ENCODE assay signal across 8 mouse cellular contexts in the genomic region with DNA sequence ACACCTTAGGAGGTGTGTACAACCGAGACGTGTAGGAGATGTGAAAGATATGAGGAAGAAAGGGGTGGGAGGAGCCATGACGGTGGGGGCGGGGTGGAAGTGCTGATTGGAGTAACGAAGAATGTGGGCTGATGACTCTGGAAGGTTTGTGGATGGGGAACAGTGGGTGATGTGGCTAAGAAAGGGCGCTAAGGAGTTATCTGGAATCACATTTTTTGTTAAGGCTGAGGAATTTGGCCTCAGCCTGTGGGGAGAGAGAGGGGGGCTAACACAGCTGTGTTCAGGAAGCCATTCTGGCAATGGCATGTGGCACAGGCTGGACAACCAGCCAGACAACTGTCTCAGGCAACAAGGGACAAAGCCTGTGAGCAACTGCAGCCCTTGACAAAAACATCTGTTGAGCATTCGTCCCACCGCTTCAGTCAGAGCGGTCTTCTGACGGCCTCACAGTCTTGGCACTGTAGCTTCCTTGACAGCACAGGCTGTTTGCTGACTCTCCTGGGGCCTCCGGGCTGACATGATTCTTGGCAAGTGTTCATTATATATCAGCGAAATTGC. TPM values are rescaled to one million over a fixed set of nuclear protein-coding genes. Genes with fewer than 3 reads are reported as not detected.
A peak's percentile ranks its signal among the peaks of the same experiment; 100 is the strongest.
DNase-seq lines count a peak whose midpoint lies in the region; ATAC-seq and TF ChIP-seq lines count a peak whose summit lies in the region.

No protein-coding gene starts in this region.

- no peak overlapping the region for H3K4me2 ChIP-seq in midbrain, embryonic 13.5 days (replicated peaks)
- H3K4me2 ChIP-seq in heart, embryonic 11.5 days = peak overlapping the region; percentile 42
- H3K4me2 ChIP-seq in lung, postnatal 0 days (replicated peaks; ENCODE audit: low read depth, low read length) = peak overlapping the region; percentile 40

- H3K9me3 ChIP-seq in midbrain, embryonic 13.5 days = no peaks in the 10 kb centered on the region
- no peaks in the 10 kb centered on the region for H3K9me3 ChIP-seq in midbrain, embryonic 10.5 days (replicated peaks)
- no peaks in the 10 kb centered on the region for H3K9me3 ChIP-seq in heart, embryonic 11.5 days (replicated peaks; ENCODE audit: control insufficient read depth, low read length)
- no peaks in the 10 kb centered on the region for H3K9me3 ChIP-seq in lung, postnatal 0 days (ENCODE audit: low read length)

- TF ChIP-seq CTCF in lung, postnatal 0 days (IDR thresholded peaks at IDR 0.05) = no peak
- no peak for TF ChIP-seq CTCF in cerebellum, adult 2 months (IDR thresholded peaks at IDR 0.05; ENCODE audit: borderline replicate concordance, insufficient read depth, low read depth, low read length)

- no peak for DNase-seq in midbrain, embryonic 10.5 days (ENCODE audit: low spot score)
- DNase-seq in embryo, embryonic 9.5 days (ENCODE audit: extremely low spot score) = peak; percentile 53
- DNase-seq in kidney, adult 8-10 months = peak; percentile 23 to 38
- peak; percentile 95 for DNase-seq in lung, postnatal 0 days (ENCODE audit: low spot score)
- DNase-seq in skeletal muscle tissue, adult 2 months (ENCODE audit: low read depth, low spot score) = peak; percentile 91
- no peak for DNase-seq in cerebellum, adult 2 months

- H3K4me3 ChIP-seq in midbrain, embryonic 13.5 days (replicated peaks) = no peak overlapping the region
- H3K4me3 ChIP-seq in midbrain, embryonic 10.5 days = no peak overlapping the region
- no peak overlapping the region for H3K4me3 ChIP-seq in heart, embryonic 11.5 days (ENCODE audit: low read depth, low read length)
- H3K4me3 ChIP-seq in lung, postnatal 0 days (ENCODE audit: low read depth, low read length) = no peak overlapping the region
- no peak overlapping the region for H3K4me3 ChIP-seq in cerebellum, adult 2 months (replicated peaks; ENCODE audit: insufficient read depth, low read depth, low read length)

- TF ChIP-seq POLR2A in cerebellum, adult 2 months (IDR thresholded peaks at IDR 0.05; ENCODE audit: borderline replicate concordance, insufficient read depth, low read length) = no peak

- H3K9ac ChIP-seq in midbrain, embryonic 13.5 days (replicated peaks) = no peak overlapping the region
- peak overlapping the region; percentile 49; the same call in 1 of the 2 replicates for H3K9ac ChIP-seq in heart, embryonic 11.5 days (ENCODE audit: low read depth, low read length)
- H3K9ac ChIP-seq in lung, postnatal 0 days (replicated peaks; ENCODE audit: low read depth) = peak overlapping the region; percentile 16; the same call in 1 of the 2 replicates

- WGBS in midbrain, embryonic 13.5 days = 48% methylated on average over 12 of the region's 12 CpGs
- WGBS in midbrain, embryonic 10.5 days = 69% methylated on average over 12 of the region's 12 CpGs
- WGBS in heart, embryonic 11.5 days (ENCODE audit: insufficient replicate concordance) = 18% methylated on average over 12 of the region's 12 CpGs
- WGBS in lung, postnatal 0 days = 15% methylated on average over 12 of the region's 12 CpGs
- WGBS in cerebellum, adult 2 months = 36% methylated on average over 12 of the region's 12 CpGs

- 0 out of 2 replicates have a peak overlapping the region, but pooled peaks have one; percentile 25 for H3K27ac ChIP-seq in midbrain, embryonic 13.5 days
- H3K27ac ChIP-seq in midbrain, embryonic 10.5 days (replicated peaks) = no peak overlapping the region
- H3K27ac ChIP-seq in heart, embryonic 11.5 days (ENCODE audit: low read depth, low read length) = peak overlapping the region; percentile 18
- peak overlapping the region; percentile 74 for H3K27ac ChIP-seq in lung, postnatal 0 days (ENCODE audit: low read length)
- no peak overlapping the region for H3K27ac ChIP-seq in cerebellum, adult 2 months (ENCODE audit: insufficient read depth, low read length)

- H3K4me1 ChIP-seq in midbrain, embryonic 13.5 days (replicated peaks) = peaks cover 13% of the 10 kb centered on the region
- H3K4me1 ChIP-seq in midbrain, embryonic 10.5 days = peaks cover 13% of the 10 kb centered on the region
- peaks cover 38% of the 10 kb centered on the region for H3K4me1 ChIP-seq in heart, embryonic 11.5 days (ENCODE audit: control insufficient read depth, insufficient read depth, low read length)
- H3K4me1 ChIP-seq in lung, postnatal 0 days (ENCODE audit: insufficient read depth, low read depth, low read length) = peaks cover 12% of the 10 kb centered on the region
- H3K4me1 ChIP-seq in cerebellum, adult 2 months (ENCODE audit: control insufficient read depth, insufficient read depth, low read length) = peaks cover 18% of the 10 kb centered on the region

- TF ChIP-seq EP300 in lung, postnatal 0 days (IDR thresholded peaks at IDR 0.05) = peak; percentile 65; the same call in 1 of the 2 replicates

- no peaks in the 10 kb centered on the region for H3K27me3 ChIP-seq in midbrain, embryonic 13.5 days
- no peaks in the 10 kb centered on the region for H3K27me3 ChIP-seq in midbrain, embryonic 10.5 days (ENCODE audit: low read depth, poor library complexity, severe bottlenecking)
- H3K27me3 ChIP-seq in heart, embryonic 11.5 days (ENCODE audit: control insufficient read depth, insufficient read depth, low read length) = no peaks in the 10 kb centered on the region
- no peaks in the 10 kb centered on the region for H3K27me3 ChIP-seq in lung, postnatal 0 days (replicated peaks; ENCODE audit: insufficient read depth, low read length)
- no peaks in the 10 kb centered on the region for H3K27me3 ChIP-seq in cerebellum, adult 2 months (ENCODE audit: control insufficient read depth, insufficient read depth, low read length)

- H3K36me3 ChIP-seq in midbrain, embryonic 13.5 days = no peaks in the 10 kb centered on the region
- H3K36me3 ChIP-seq in midbrain, embryonic 10.5 days = no peaks in the 10 kb centered on the region
- no peaks in the 10 kb centered on the region for H3K36me3 ChIP-seq in heart, embryonic 11.5 days (ENCODE audit: control insufficient read depth, insufficient read depth, low read length)
- no peaks in the 10 kb centered on the region for H3K36me3 ChIP-seq in lung, postnatal 0 days (ENCODE audit: insufficient read depth, low read length)

- ATAC-seq in midbrain, embryonic 13.5 days = peak; percentile 63; the same call in 1 of the 2 replicates
- peak; percentile 28; the same call in 1 of the 2 replicates for ATAC-seq in heart, embryonic 11.5 days (replicated peaks; ENCODE audit: insufficient number of reproducible peaks, low FRiP score, low TSS enrichment)
- ATAC-seq in lung, postnatal 0 days = peak; percentile 89

RNA-seq across cellular contexts. Expression of gene B4galt1, which starts 23.1 kb away (rescaled TPM):
- polyA plus RNA-seq in midbrain, embryonic 13.5 days (2015; fragmentation: Nextera tagmentation; extraction: Ambion mirVana) = 7.2 and 8.3 TPM in 2 replicates
- 18.3 and 18.4 TPM in 2 replicates for polyA plus RNA-seq in midbrain, embryonic 10.5 days (2016; fragmentation: Nextera tagmentation; extraction: Ambion mirVana)
- polyA plus RNA-seq in heart, embryonic 11.5 days (2014; fragmentation: Nextera tagmentation; extraction: Ambion mirVana) = 43.9 and 50.2 TPM in 2 replicates
- 82.9 and 89.4 TPM in 2 replicates for polyA plus RNA-seq in lung, postnatal 0 days (2015; fragmentation: Nextera tagmentation; extraction: Ambion mirVana)
- polyA plus RNA-seq in cerebellum, adult 2 months (2012; rRNA removed) = 3.2 and 3.5 TPM in 2 replicates

RNA-seq across cellular contexts. Expression of gene Spink4, which starts 43.0 kb away (rescaled TPM):
- not detected in 2 replicates for polyA plus RNA-seq in midbrain, embryonic 13.5 days (2015; fragmentation: Nextera tagmentation; extraction: Ambion mirVana)
- polyA plus RNA-seq in midbrain, embryonic 10.5 days (2016; fragmentation: Nextera tagmentation; extraction: Ambion mirVana) = not detected in 2 replicates
- polyA plus RNA-seq in heart, embryonic 11.5 days (2014; fragmentation: Nextera tagmentation; extraction: Ambion mirVana) = 5.9 and 7.9 TPM in 2 replicates
- 3.5 and 4.6 TPM in 2 replicates for polyA plus RNA-seq in lung, postnatal 0 days (2015; fragmentation: Nextera tagmentation; extraction: Ambion mirVana)
- 0.57 TPM in 1 of 2 replicates, not detected in the other for polyA plus RNA-seq in cerebellum, adult 2 months (2012; rRNA removed)

Comparison
In these comparisons a context has a peak if more than half of its experiments do, and no peak if none do; other contexts are left out.
1. H3K27ac ChIP-seq: peak in midbrain, embryonic 13.5 days (single experiment), heart, embryonic 11.5 days (single experiment) and lung, postnatal 0 days (single experiment); none in midbrain, embryonic 10.5 days (single experiment) and cerebellum, adult 2 months (single experiment).
2. ATAC-seq: peak in every context shown above with its lines; median percentile 89 in lung, postnatal 0 days; 63 in midbrain, embryonic 13.5 days; 28 in heart, embryonic 11.5 days.
3. DNase-seq: peak in embryo, embryonic 9.5 days (single experiment), kidney, adult 8-10 months (2 of 2), lung, postnatal 0 days (single experiment) and skeletal muscle tissue, adult 2 months (single experiment); none in midbrain, embryonic 10.5 days (single experiment) and cerebellum, adult 2 months (0 of 2).